8 mouse cellular contexts compared by ENCODE assay signal in genomic region chr12:110738158-110738921, GRCm38 (mm10). TPM values are rescaled to one million over a fixed set of nuclear protein-coding genes. Genes with fewer than 3 reads are reported as not detected.
A peak's percentile ranks its signal among the peaks of the same experiment; 100 is the strongest.
DNase-seq lines count a peak whose midpoint lies in the region; ATAC-seq and TF ChIP-seq lines count a peak whose summit lies in the region.

No protein-coding gene starts in this region.

- TF ChIP-seq POLR2A in cerebellum, adult 2 months (IDR thresholded peaks at IDR 0.05; ENCODE audit: borderline replicate concordance, insufficient read depth, low read length): no peak

- H3K9me3 ChIP-seq in heart, embryonic 13.5 days: no peaks in the 10 kb centered on the region
- H3K9me3 ChIP-seq in kidney, embryonic 16.5 days (ENCODE audit: low read length): no peaks in the 10 kb centered on the region

- WGBS in cerebellum, adult 2 months: under 1% methylated on average over 71 of the region's 72 CpGs
- under 1% methylated on average over 72 of the region's 72 CpGs for WGBS in heart, embryonic 13.5 days
- WGBS in kidney, embryonic 16.5 days: under 1% methylated on average over 59 of the region's 72 CpGs

- H3K4me1 ChIP-seq in cerebellum, adult 2 months (ENCODE audit: control insufficient read depth, insufficient read depth, low read length): peaks cover 3% of the 10 kb centered on the region; the same call in 1 of the 2 replicates
- peaks cover 19% of the 10 kb centered on the region for H3K4me1 ChIP-seq in heart, embryonic 13.5 days
- peaks cover 20% of the 10 kb centered on the region for H3K4me1 ChIP-seq in kidney, embryonic 16.5 days (ENCODE audit: insufficient read depth, low read length)

- peak overlapping the region; percentile 91 for H3K9ac ChIP-seq in heart, embryonic 13.5 days
- H3K9ac ChIP-seq in kidney, embryonic 16.5 days (replicated peaks; ENCODE audit: low read length): peak overlapping the region; percentile 97

- H3K4me3 ChIP-seq in cerebellum, adult 2 months (replicated peaks; ENCODE audit: insufficient read depth, low read depth, low read length): peak overlapping the region; percentile 91
- peak overlapping the region; percentile 90 for H3K4me3 ChIP-seq in heart, embryonic 13.5 days
- H3K4me3 ChIP-seq in kidney, embryonic 16.5 days (ENCODE audit: low read length): peak overlapping the region; percentile 100

- DNase-seq in cerebellum, adult 2 months: peak in 1 of 2 experiments; percentile 50
- DNase-seq in cerebellum, postnatal 14 days: no peak
- peak; percentile 48 for DNase-seq in 3134 (ENCODE audit: extremely low read depth, insufficient read length, low spot score)
- DNase-seq in brain, adult 2 months (ENCODE audit: low read depth, low spot score): peak; percentile 37
- peak; percentile 24 for DNase-seq in lung, postnatal 25 days (ENCODE audit: low spot score)
- peak; percentile 10 to 23 for DNase-seq in spleen, postnatal 36 days (ENCODE audit: low spot score in 2 of 2)

- H3K27me3 ChIP-seq in cerebellum, adult 2 months (ENCODE audit: control insufficient read depth, insufficient read depth, low read length): no peaks in the 10 kb centered on the region
- peaks cover 13% of the 10 kb centered on the region for H3K27me3 ChIP-seq in heart, embryonic 13.5 days (replicated peaks)
- no peaks in the 10 kb centered on the region for H3K27me3 ChIP-seq in kidney, embryonic 16.5 days (ENCODE audit: insufficient read depth, low read length)

- H3K36me3 ChIP-seq in heart, embryonic 13.5 days: peaks cover 12% of the 10 kb centered on the region; the same call in 1 of the 2 replicates
- H3K36me3 ChIP-seq in kidney, embryonic 16.5 days (ENCODE audit: insufficient read depth, low read length): no peaks in the 10 kb centered on the region

- TF ChIP-seq CTCF in cerebellum, adult 2 months (IDR thresholded peaks at IDR 0.05; ENCODE audit: borderline replicate concordance, insufficient read depth, low read depth, low read length): no peak

- peak; percentile 26; the same call in 1 of the 2 replicates for ATAC-seq in heart, embryonic 13.5 days (ENCODE audit: extremely low read depth, insufficient number of reproducible peaks, low FRiP score, low TSS enrichment)
- ATAC-seq in kidney, embryonic 16.5 days (ENCODE audit: low FRiP score, low TSS enrichment): no peak; the same call in 1 of the 2 replicates

- H3K27ac ChIP-seq in cerebellum, adult 2 months (ENCODE audit: insufficient read depth, low read length): peak overlapping the region; percentile 84
- H3K27ac ChIP-seq in heart, embryonic 13.5 days (replicated peaks): peak overlapping the region; percentile 82
- H3K27ac ChIP-seq in kidney, embryonic 16.5 days (ENCODE audit: low read length): peak overlapping the region; percentile 93

- peak overlapping the region; percentile 91 for H3K4me2 ChIP-seq in heart, embryonic 13.5 days
- H3K4me2 ChIP-seq in kidney, embryonic 16.5 days (replicated peaks; ENCODE audit: low read depth, low read length): peak overlapping the region; percentile 87

RNA-seq across cellular contexts. Expression of gene Wdr20, which starts 0.6 kb away (rescaled TPM):
- polyA plus RNA-seq in cerebellum, adult 2 months (2012; rRNA removed): 32.7 and 34.9 TPM in 2 replicates
- 14.3 and 14.5 TPM in 2 replicates for polyA plus RNA-seq in heart, embryonic 13.5 days (2015; fragmentation: Nextera tagmentation; extraction: Ambion mirVana)
- 24.8 and 26.5 TPM in 2 replicates for polyA plus RNA-seq in kidney, embryonic 16.5 days (2015; fragmentation: Nextera tagmentation; extraction: Ambion mirVana)

RNA-seq across cellular contexts. Expression of gene Hsp90aa1, which starts 35.8 kb away (rescaled TPM):
- polyA plus RNA-seq in cerebellum, adult 2 months (2012; rRNA removed): 544 and 648 TPM in 2 replicates
- 698 and 779 TPM in 2 replicates for polyA plus RNA-seq in heart, embryonic 13.5 days (2015; fragmentation: Nextera tagmentation; extraction: Ambion mirVana)
- 843 and 919 TPM in 2 replicates for polyA plus RNA-seq in kidney, embryonic 16.5 days (2015; fragmentation: Nextera tagmentation; extraction: Ambion mirVana)

RNA-seq across cellular contexts. Expression of gene 1700001K19Rik, which starts 55.9 kb away (rescaled TPM):
- not detected in 2 replicates for polyA plus RNA-seq in cerebellum, adult 2 months (2012; rRNA removed)
- not detected in 2 replicates for polyA plus RNA-seq in heart, embryonic 13.5 days (2015; fragmentation: Nextera tagmentation; extraction: Ambion mirVana)
- polyA plus RNA-seq in kidney, embryonic 16.5 days (2015; fragmentation: Nextera tagmentation; extraction: Ambion mirVana): not detected in 2 replicates

Comparison
In these comparisons a context has a peak if more than half of its experiments do, and no peak if none do; other contexts are left out.
1. DNase-seq: peak in 3134 (single experiment), brain, adult 2 months (single experiment), lung, postnatal 25 days (single experiment) and spleen, postnatal 36 days (2 of 2); none in cerebellum, postnatal 14 days (0 of 2).
2. Peak in every context shown above with its lines, with median percentiles within 50 percentile points of each other: H3K27ac ChIP-seq and H3K4me3 ChIP-seq.